Mouse (Mus musculus) E14TG2a.4 (cell line): ENCODE data around the gene Palmd.

Source experiments
- H3K27me3 ChIP-seq: 2 replicates; pipeline ENCODE4 v1.6.1; 2014; ENCODE audit warnings: low read length, control low read depth; ENCODE audit not compliant: insufficient read depth
- H3K36me3 ChIP-seq: 2 replicates; pipeline ENCODE4 v1.6.1; 2014; ENCODE audit warnings: low read length, control low read depth; ENCODE audit not compliant: insufficient read depth
- H3K4me1 ChIP-seq: replicated peaks from 2 replicates; pipeline ENCODE4 v1.6.1; 2014; ENCODE audit warnings: low read depth, low read length, control low read depth
- H3K4me3 ChIP-seq: replicated peaks from 2 replicates; pipeline ENCODE4 v1.5.1; 2014; ENCODE audit warnings: mild to moderate bottlenecking, low read length
- H3K9me3 ChIP-seq: 2 replicates; pipeline ENCODE4 v1.6.1; 2014; ENCODE audit warnings: low read length, control low read depth
- CTCF ChIP-seq: conservative IDR thresholded peaks from 2 replicates; pipeline ENCODE4 v1.5.1; 2014; ENCODE audit warnings: low read length
- NANOG ChIP-seq: IDR thresholded peaks from 2 replicates; pipeline ENCODE4 v1.6.1; 2014; ENCODE audit warnings: borderline replicate concordance, low read length, mixed read lengths
- POU5F1 ChIP-seq: IDR thresholded peaks from 2 replicates; pipeline ENCODE4 v1.6.1; 2014; ENCODE audit warnings: low read length, borderline replicate concordance

Gene Palmd

GRCm38 (mm10) chr3:116904158-116904557, 64.6 kb downstream of the Palmd start:
- Histone ChIP-seq H3K36me3 (peaks cover 85% of the 10 kb centered on the region), H3K4me3 (no peak overlapping the region), H3K27me3 (no peaks in the 10 kb centered on the region), H3K4me1 (peaks cover 10% of the 10 kb centered on the region), H3K9me3 (peaks cover 3% of the 10 kb centered on the region)
- no peak for TF ChIP-seq NANOG
- peak; percentile 84 for TF ChIP-seq CTCF

DNA sequence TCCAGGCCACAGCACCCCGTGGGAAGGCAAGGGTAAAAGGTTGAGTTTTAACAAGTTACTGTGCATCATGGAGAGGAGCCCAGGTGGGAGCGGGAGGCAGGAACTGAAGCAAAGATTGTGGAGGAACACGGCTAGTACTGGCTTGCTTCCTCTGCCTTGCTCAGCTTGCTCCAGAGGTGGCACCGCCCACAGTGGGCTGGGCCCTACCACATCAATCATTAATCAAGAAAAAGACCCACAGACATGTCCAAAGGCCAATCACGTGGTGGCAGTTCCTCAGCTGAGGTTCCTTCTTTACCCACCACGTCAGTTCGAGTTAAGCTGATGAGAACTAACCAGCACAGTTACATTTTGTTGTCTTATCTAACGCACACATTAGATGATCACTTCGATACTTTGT, 75.9 kb downstream of the Palmd start:
- H3K4me3 ChIP-seq: no peak overlapping the region
- peaks cover 91% of the 10 kb centered on the region for H3K36me3 ChIP-seq
- peaks cover 5% of the 10 kb centered on the region; the same call in 1 of the 2 replicates for H3K4me1 ChIP-seq
- no peaks in the 10 kb centered on the region for H3K27me3 ChIP-seq
- no peak for TF ChIP-seq POU5F1
- H3K9me3 ChIP-seq: no peaks in the 10 kb centered on the region

- H3K4me1 ChIP-seq: peaks cover 5% of the 10 kb centered on the region; the same call in 1 of the 2 replicates
- H3K9me3 ChIP-seq: no peaks in the 10 kb centered on the region
- peaks cover 91% of the 10 kb centered on the region for H3K36me3 ChIP-seq
- no peak overlapping the region for H3K4me3 ChIP-seq
- TF ChIP-seq NANOG (no peak), POU5F1 (no peak), CTCF (no peak)
- no peaks in the 10 kb centered on the region for H3K27me3 ChIP-seq
Observed at GRCm38 (mm10) chr3:116892206-116892563, 76.6 kb downstream of the Palmd start.

DNA sequence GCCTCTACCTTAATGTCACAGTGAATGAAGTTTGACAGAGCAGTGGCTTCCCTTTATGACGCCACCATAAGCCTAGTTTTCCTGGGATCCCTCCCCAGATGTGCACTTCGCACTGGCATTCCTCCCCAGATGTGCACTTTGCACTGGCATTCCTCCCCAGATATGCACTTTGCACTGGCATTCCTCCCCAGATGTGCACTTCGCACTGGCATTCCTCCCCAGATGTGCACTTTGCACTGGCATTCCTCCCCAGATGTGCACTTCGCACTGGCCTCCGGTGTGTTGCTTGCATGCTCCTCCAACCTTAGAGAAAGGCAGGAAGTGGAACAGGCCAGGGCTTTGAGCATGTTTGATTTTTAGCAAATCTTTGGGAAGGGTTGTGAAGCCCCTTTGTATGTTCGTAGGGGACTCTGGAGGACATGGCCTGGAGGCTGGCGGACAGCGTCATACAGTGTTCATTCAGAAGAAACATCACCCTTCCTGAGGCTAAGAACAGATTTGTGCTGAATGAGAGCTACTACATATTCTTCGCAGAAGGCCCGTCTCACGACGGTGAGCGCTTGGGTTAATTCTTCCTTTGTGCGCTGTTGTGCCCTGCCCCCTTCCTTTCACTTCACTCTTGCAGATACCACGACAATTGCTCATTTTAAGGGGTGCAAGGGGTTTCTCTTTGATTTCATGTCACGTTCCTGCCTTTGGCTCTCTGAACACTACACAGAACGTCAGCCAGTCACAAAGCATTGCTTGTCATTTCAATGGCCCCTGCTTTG, 77.2 kb downstream of the Palmd start:
- H3K36me3 ChIP-seq: peaks cover 91% of the 10 kb centered on the region
- TF ChIP-seq POU5F1: no peak
- TF ChIP-seq CTCF: no peak
- TF ChIP-seq NANOG: no peak
- H3K4me3 ChIP-seq: no peak overlapping the region
- H3K9me3 ChIP-seq: no peaks in the 10 kb centered on the region
- H3K4me1 ChIP-seq: peaks cover 5% of the 10 kb centered on the region; the same call in 1 of the 2 replicates
- no peaks in the 10 kb centered on the region for H3K27me3 ChIP-seq

GRCm38 (mm10) chr3:116890576-116890975, 78.2 kb downstream of the Palmd start:
- H3K36me3 ChIP-seq: peaks cover 91% of the 10 kb centered on the region
- no peak overlapping the region for H3K4me3 ChIP-seq
- no peaks in the 10 kb centered on the region for H3K27me3 ChIP-seq
- no peak for TF ChIP-seq POU5F1
- no peak for TF ChIP-seq CTCF
- peaks cover 5% of the 10 kb centered on the region; the same call in 1 of the 2 replicates for H3K4me1 ChIP-seq
- no peaks in the 10 kb centered on the region for H3K9me3 ChIP-seq

- no peak for TF ChIP-seq CTCF
- TF ChIP-seq NANOG: no peak
- no peaks in the 10 kb centered on the region for H3K9me3 ChIP-seq
- peaks cover 5% of the 10 kb centered on the region; the same call in 1 of the 2 replicates for H3K4me1 ChIP-seq
- no peak overlapping the region for H3K4me3 ChIP-seq
- no peaks in the 10 kb centered on the region for H3K27me3 ChIP-seq
- peaks cover 91% of the 10 kb centered on the region for H3K36me3 ChIP-seq
Observed at GRCm38 (mm10) chr3:116889358-116889757, 79.4 kb downstream of the Palmd start.

GRCm38 (mm10) chr3:116884941-116885340, 83.8 kb downstream of the Palmd start:
- peaks cover 90% of the 10 kb centered on the region for H3K36me3 ChIP-seq
- no peaks in the 10 kb centered on the region for H3K9me3 ChIP-seq
- no peaks in the 10 kb centered on the region for H3K27me3 ChIP-seq
- H3K4me3 ChIP-seq: no peak overlapping the region
- H3K4me1 ChIP-seq: no peaks in the 10 kb centered on the region
- TF ChIP-seq CTCF (no peak), NANOG (no peak), POU5F1 (no peak)

- H3K4me3 ChIP-seq: no peak overlapping the region
- H3K4me1 ChIP-seq: no peaks in the 10 kb centered on the region
- peaks cover 96% of the 10 kb centered on the region for H3K36me3 ChIP-seq
- H3K9me3 ChIP-seq: no peaks in the 10 kb centered on the region
- no peaks in the 10 kb centered on the region for H3K27me3 ChIP-seq
- TF ChIP-seq NANOG: no peak
- no peak for TF ChIP-seq POU5F1
- TF ChIP-seq CTCF: no peak
Observed at GRCm38 (mm10) chr3:116882221-116882960, 86.4 kb downstream of the Palmd start.
